Mouse (Mus musculus): Measurements from ENCODE around the gene Creb1. TPM values are rescaled to one million over a fixed set of nuclear protein-coding genes. Genes with fewer than 3 reads are reported as not detected.

Gene Creb1
- polyA plus RNA-seq, 1 experiment from 2014 or later = 29.0 TPM

DNA sequence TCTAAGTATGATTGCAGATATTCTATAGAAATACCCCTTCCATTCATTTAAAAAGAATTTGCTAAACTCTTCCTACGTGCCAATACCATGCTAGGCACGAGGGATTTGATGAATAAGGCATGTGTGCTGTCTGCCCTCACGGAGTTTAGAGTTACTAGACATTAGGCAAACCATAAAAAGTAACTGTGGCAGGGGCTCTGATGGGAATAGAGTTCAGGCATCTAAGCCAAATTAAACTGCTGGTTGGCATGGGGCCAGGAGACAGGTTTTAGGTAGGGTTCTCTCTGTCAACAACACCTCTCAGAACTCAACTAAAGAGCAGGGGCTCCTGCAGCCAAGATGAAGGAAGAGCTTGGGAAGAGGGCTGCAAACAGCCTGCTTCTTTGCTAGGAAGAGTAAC is 10.7 kb upstream of the Creb1 start:
- Histone ChIP-seq H3K4me1 (no peaks in the 10 kb centered on the region), H3K9me3 (replicated peaks) (no peaks in the 10 kb centered on the region), H3K9ac (no peak overlapping the region), H3K27ac (replicated peaks) (no peak overlapping the region), H3K36me3 (no peaks in the 10 kb centered on the region), H3K4me2 (replicated peaks) (no peak overlapping the region), H3K4me3 (replicated peaks) (no peak overlapping the region), H3K27me3 (no peaks in the 10 kb centered on the region)
- 39% methylated on average over 3 of the region's 3 CpGs for WGBS
- 0 out of 2 replicates have a peak, but pooled peaks have one; percentile 34 for ATAC-seq (ENCODE audit: insufficient number of reproducible peaks, low FRiP score, low TSS enrichment, low read depth)

DNA sequence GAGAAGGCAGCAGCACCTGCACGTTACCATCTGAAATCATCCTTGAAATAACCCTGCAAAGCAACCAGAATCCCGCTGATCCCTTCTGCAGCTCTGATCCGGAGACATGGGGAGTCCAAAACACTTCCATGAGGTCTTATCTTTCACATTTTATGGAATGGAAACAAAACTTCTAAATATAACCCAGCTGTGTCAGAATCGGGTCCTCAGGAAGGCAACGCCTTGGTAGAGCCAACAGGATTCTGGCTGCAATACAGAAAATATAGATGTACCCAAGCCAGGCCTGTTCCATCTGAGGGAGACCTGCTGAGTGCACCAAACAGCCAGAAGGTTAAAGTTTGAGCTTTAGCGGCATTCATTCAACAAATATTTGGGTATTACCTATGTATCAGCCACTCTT is 9.8 kb upstream of the Creb1 start:
- H3K4me1 ChIP-seq = no peaks in the 10 kb centered on the region
- H3K4me3 ChIP-seq (replicated peaks) = no peak overlapping the region
- WGBS = 76% methylated on average over 6 of the region's 6 CpGs
- no peaks in the 10 kb centered on the region for H3K27me3 ChIP-seq
- no peaks in the 10 kb centered on the region for H3K9me3 ChIP-seq (replicated peaks)
- H3K36me3 ChIP-seq = no peaks in the 10 kb centered on the region
- H3K4me2 ChIP-seq (replicated peaks) = no peak overlapping the region
- H3K27ac ChIP-seq (replicated peaks) = no peak overlapping the region
- ATAC-seq (ENCODE audit: insufficient number of reproducible peaks, low FRiP score, low TSS enrichment, low read depth) = no peak
- no peak overlapping the region for H3K9ac ChIP-seq

DNA sequence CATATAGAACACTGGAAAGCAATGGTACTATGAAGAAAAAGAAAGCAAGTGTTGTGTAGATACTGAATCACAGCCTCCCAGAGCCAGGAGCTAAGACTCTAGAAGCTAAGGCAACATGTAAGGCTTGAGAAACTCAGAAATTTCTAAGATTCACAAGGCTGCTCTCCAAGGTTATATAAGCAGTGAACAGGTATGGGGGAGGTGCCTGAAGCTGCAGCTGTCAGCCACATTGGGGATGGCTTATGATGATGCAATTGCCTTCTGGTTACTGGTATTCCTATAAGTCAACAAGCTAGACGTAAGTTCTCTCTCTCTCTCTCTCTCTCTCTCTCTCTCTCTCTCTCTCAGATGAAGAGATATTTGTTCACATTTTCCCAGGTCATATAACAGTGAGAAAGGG is 9.3 kb upstream of the Creb1 start:
- no peaks in the 10 kb centered on the region for H3K9me3 ChIP-seq (replicated peaks)
- no peaks in the 10 kb centered on the region for H3K27me3 ChIP-seq
- WGBS = 40% methylated on average over 1 of the region's 1 CpGs
- no peak overlapping the region for H3K4me3 ChIP-seq (replicated peaks)
- no peak overlapping the region for H3K4me2 ChIP-seq (replicated peaks)
- no peak overlapping the region for H3K27ac ChIP-seq (replicated peaks)
- H3K9ac ChIP-seq = no peak overlapping the region
- no peaks in the 10 kb centered on the region for H3K36me3 ChIP-seq
- no peak for ATAC-seq (ENCODE audit: insufficient number of reproducible peaks, low FRiP score, low TSS enrichment, low read depth)
- H3K4me1 ChIP-seq = no peaks in the 10 kb centered on the region

DNA sequence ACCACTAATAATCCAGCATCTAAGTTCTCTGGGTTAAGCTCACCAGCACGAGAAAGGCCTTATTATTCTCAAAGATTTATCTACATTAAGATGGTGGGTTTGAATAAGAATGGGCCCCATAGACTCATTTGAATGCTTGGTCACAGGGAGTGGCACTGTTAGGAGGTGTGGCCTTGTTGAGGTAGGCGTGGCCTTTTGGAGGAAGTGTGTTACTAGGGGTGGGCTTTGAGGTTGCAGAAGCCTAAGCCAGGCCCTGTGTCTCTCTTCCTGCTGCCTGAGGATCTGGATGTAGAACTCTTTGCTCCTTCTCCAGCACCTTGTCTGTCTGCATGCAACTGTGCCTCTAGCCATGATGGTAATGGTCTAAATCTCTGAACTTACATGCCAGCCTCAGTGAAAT is 7.8 kb upstream of the Creb1 start:
- Histone ChIP-seq H3K9me3 (replicated peaks) (no peaks in the 10 kb centered on the region), H3K27ac (replicated peaks) (no peak overlapping the region), H3K27me3 (no peaks in the 10 kb centered on the region), H3K4me2 (replicated peaks) (no peak overlapping the region), H3K9ac (no peak overlapping the region), H3K36me3 (no peaks in the 10 kb centered on the region), H3K4me1 (no peaks in the 10 kb centered on the region), H3K4me3 (replicated peaks) (no peak overlapping the region)
- no peak for ATAC-seq (ENCODE audit: insufficient number of reproducible peaks, low FRiP score, low TSS enrichment, low read depth)
- WGBS = 73% methylated on average over 2 of the region's 2 CpGs

DNA sequence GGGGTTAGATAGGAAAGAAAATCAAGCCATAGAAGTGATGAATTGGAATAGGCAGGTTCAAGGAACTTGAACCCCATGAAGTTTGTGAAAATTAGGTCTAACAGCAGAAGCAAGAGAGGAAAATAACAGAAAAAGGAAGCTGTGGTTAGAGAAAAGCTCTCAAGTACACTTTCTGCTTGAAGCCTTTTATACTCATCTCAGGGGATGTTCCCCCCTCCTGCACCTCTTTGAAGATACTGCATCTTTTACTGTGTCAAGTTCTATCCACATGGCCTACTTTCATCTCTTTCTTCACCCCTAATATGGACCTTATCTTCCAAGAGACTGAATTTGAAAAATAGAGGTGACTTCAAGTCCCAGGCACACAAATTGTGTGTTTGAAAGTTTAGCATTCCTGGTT is 4.8 kb upstream of the Creb1 start:
- Histone ChIP-seq H3K36me3 (no peaks in the 10 kb centered on the region), H3K4me1 (peaks cover 11% of the 10 kb centered on the region; the same call in 1 of the 2 replicates), H3K4me2 (replicated peaks) (no peak overlapping the region), H3K27ac (replicated peaks) (no peak overlapping the region), H3K27me3 (no peaks in the 10 kb centered on the region), H3K4me3 (replicated peaks) (no peak overlapping the region), H3K9ac (no peak overlapping the region), H3K9me3 (replicated peaks) (no peaks in the 10 kb centered on the region)
- ATAC-seq (ENCODE audit: insufficient number of reproducible peaks, low FRiP score, low TSS enrichment, low read depth) = no peak

DNA sequence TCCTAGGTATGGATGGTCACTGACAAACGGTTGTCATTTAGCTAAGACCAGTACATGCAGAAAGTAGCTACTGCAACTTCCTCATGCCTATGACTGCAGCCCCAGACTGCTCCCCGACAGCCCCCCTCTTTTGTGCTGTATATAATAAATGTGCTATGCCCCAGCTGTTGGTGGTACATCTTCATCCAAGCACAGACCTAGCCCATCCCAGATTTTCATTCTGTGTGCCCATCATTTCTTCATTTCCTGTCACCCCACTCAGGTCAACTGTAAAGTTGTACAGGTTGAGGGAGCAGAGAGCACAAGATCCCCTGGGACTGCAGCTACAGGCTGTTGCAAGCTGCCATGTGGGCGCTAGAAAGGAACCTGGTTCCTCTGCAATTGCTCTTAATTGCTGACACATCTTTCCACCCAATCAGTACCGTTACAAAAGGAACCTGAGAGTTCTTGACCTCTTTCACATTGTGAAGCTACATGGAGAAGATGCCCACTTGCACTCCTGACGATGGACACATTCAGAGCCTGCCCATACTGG is 2.6 kb upstream of the Creb1 start:
- Histone ChIP-seq H3K27ac (replicated peaks) (no peak overlapping the region), H3K4me1 (peaks cover 17% of the 10 kb centered on the region; the same call in 1 of the 2 replicates), H3K4me3 (replicated peaks) (no peak overlapping the region), H3K36me3 (no peaks in the 10 kb centered on the region), H3K9ac (no peak overlapping the region), H3K9me3 (replicated peaks) (no peaks in the 10 kb centered on the region), H3K27me3 (no peaks in the 10 kb centered on the region), H3K4me2 (replicated peaks) (no peak overlapping the region)
- WGBS = 84% methylated on average over 5 of the region's 5 CpGs
- no peak for ATAC-seq (ENCODE audit: insufficient number of reproducible peaks, low FRiP score, low TSS enrichment, low read depth)

DNA sequence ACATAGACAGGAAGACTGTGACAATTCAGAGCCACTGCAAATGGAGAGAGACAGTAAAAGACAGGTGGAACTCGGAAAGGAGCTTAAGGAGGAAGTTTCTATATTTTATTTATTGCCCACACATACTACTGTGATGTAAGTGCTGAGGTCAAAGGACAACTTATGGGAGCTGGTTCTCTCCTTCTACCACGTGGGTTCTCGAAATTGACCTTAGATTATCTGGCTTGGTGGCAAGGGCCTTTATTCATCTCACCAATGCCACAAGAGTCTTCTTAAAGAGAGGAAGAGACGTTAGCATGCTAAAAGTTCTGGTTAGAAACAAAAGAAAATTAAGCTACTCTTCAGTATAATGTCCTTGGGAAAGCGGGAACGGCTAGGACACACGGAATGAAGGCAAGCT is 897 bp upstream of the Creb1 start:
- ATAC-seq (ENCODE audit: insufficient number of reproducible peaks, low FRiP score, low TSS enrichment, low read depth) = no peak
- Histone ChIP-seq H3K9me3 (replicated peaks) (no peaks in the 10 kb centered on the region), H3K27me3 (no peaks in the 10 kb centered on the region), H3K4me1 (peaks cover 17% of the 10 kb centered on the region; the same call in 1 of the 2 replicates), H3K9ac (peak overlapping the region; percentile 97), H3K4me3 (replicated peaks) (peak overlapping the region; percentile 81), H3K27ac (replicated peaks) (peak overlapping the region; percentile 100; the same call in 1 of the 2 replicates), H3K4me2 (replicated peaks) (peak overlapping the region; percentile 85), H3K36me3 (no peaks in the 10 kb centered on the region)
- WGBS = 16% methylated on average over 7 of the region's 7 CpGs

DNA sequence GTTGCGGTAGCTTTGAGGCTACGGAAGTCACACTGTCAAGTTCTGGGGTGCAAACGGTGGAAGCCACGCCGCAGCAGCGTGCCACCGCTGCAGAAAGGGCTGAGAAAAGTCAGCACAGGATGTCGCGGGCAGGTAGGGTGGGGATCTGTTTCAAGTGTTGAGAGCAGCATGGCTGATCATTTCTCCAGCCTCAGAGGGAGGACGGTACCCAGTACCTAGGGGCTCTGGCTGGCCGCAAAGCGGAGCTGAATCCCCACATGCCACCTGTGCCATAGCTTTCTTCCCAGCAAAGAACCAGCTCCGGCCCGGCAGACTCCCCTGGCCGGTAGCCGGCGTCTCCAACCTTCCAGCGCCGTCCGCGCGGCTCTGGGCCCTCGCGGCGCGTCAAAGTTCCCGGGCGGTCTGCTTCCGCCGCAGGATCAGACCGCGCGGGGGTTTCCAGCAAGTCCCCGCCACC is 350 bp upstream of the Creb1 start:
- H3K27ac ChIP-seq (replicated peaks) = peak overlapping the region; percentile 100
- H3K9ac ChIP-seq = peak overlapping the region; percentile 97
- peak overlapping the region; percentile 85 for H3K4me2 ChIP-seq (replicated peaks)
- H3K4me3 ChIP-seq (replicated peaks) = peak overlapping the region; percentile 81
- ATAC-seq (ENCODE audit: insufficient number of reproducible peaks, low FRiP score, low TSS enrichment, low read depth) = peak; percentile 78
- H3K9me3 ChIP-seq (replicated peaks) = no peaks in the 10 kb centered on the region
- 0% methylated on average over 34 of the region's 34 CpGs for WGBS
- H3K36me3 ChIP-seq = no peaks in the 10 kb centered on the region
- H3K27me3 ChIP-seq = no peaks in the 10 kb centered on the region
- peaks cover 17% of the 10 kb centered on the region; the same call in 1 of the 2 replicates for H3K4me1 ChIP-seq

DNA sequence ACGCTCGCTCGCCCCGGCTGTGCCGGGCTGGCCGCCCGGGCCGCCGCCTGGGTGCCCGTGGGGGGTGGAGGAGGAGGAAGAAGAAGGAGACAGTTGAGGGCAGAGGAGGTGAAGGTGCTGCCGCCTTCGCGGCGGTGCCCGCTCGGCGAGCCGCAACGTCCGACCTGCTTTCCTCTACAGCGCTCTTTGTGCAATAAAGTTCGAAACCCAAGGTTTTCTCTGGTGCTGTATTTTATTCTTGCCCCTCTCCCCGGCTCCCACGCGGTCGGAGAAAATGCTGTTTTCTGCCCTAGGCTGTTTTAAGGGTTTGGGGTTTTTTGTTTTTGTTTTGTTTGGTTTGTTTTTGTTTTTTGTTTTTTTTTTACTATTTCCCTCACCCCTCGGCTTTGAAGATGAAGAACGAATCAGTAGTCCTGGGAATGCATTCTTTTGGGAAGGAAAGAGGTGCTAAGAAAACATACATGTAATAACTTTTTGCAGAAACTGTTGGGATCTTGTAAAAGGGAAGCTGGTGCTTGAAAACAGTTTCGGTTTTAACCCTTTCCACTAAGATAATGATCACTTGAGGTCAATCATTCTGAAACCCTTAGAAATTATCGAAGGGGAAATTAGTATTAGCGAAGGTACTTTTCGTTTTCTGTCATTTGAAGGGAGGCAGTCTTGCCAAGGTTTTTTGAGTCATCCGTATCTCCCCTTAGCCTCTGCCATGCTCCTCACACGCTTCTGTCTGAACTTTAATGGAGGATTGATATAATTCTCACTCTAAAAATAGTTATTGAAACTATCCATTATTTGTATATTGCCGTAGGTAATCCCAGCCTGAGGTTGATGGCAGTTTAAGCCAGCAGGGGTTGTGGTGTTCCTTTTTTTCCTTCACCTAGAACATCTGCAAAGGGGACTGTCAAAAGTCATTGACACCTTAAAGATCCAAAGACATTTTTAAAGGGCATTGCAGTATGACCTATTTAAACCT is 1.3 kb downstream of the Creb1 start:
- H3K4me1 ChIP-seq = peaks cover 17% of the 10 kb centered on the region; the same call in 1 of the 2 replicates
- no peak for ATAC-seq (ENCODE audit: insufficient number of reproducible peaks, low FRiP score, low TSS enrichment, low read depth)
- H3K4me2 ChIP-seq (replicated peaks) = peak overlapping the region; percentile 51
- H3K4me3 ChIP-seq (replicated peaks) = peak overlapping the region; percentile 81
- no peaks in the 10 kb centered on the region for H3K9me3 ChIP-seq (replicated peaks)
- peak overlapping the region; percentile 100 for H3K27ac ChIP-seq (replicated peaks)
- no peaks in the 10 kb centered on the region for H3K36me3 ChIP-seq
- H3K27me3 ChIP-seq = no peaks in the 10 kb centered on the region
- peak overlapping the region; percentile 97 for H3K9ac ChIP-seq
- WGBS = under 1% methylated on average over 33 of the region's 35 CpGs

DNA sequence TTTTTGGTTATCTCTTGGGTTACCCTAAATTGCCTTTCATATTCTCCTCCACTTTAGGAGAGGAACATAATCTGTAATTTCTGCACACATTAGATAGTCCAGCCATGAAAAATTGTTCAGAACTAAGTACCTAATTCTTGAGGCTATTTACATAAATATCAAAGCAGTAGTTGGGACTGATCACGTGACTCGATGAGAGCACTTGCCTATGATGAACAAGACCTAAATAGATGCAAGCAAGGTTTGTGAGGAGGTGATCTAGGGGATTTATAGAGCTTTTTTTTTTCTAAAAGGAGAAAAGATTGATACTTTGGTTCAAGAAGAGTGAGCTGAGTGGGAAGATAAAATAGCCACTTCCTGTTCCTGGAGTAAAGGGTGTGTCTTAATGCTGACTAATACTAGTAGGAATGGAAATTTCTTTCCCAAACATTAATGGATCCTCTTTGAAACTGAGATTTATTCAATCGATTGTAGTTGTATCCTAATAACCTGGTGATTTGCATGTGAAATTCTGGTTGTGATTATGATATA is 6.5 kb downstream of the Creb1 start:
- Histone ChIP-seq H3K4me3 (replicated peaks) (no peak overlapping the region), H3K27ac (replicated peaks) (no peak overlapping the region), H3K9ac (no peak overlapping the region), H3K9me3 (replicated peaks) (no peaks in the 10 kb centered on the region), H3K4me1 (peaks cover 6% of the 10 kb centered on the region; the same call in 1 of the 2 replicates), H3K4me2 (replicated peaks) (no peak overlapping the region), H3K27me3 (no peaks in the 10 kb centered on the region), H3K36me3 (0 out of 2 replicates have a peak, but pooled peaks cover 2% of the 10 kb centered on the region)
- 89% methylated on average over 3 of the region's 3 CpGs for WGBS
- ATAC-seq (ENCODE audit: insufficient number of reproducible peaks, low FRiP score, low TSS enrichment, low read depth) = no peak

DNA sequence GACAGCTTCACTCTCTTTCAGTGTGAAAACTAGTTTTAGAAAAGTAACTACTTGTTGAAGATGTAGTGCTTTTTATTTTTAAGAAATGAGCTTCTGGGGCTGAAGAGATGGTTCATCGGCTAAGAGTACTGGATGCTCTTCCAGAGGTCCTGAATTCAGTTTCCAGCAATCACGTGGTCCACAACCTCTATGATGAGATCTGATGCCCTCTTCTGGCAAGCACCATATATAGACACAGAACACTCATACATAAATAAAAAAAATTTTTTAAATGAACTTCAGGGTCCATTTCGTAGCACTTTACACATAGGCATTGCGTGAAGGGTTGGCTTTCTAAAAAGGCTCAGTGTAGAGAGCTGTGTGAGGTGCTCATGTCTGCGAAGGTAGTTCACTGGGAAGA is 11.3 kb downstream of the Creb1 start:
- Histone ChIP-seq H3K4me1 (no peaks in the 10 kb centered on the region), H3K27me3 (no peaks in the 10 kb centered on the region), H3K9me3 (replicated peaks) (no peaks in the 10 kb centered on the region), H3K4me2 (replicated peaks) (no peak overlapping the region), H3K9ac (no peak overlapping the region), H3K4me3 (replicated peaks) (no peak overlapping the region), H3K36me3 (0 out of 2 replicates have a peak, but pooled peaks cover 5% of the 10 kb centered on the region), H3K27ac (replicated peaks) (no peak overlapping the region)
- ATAC-seq (ENCODE audit: insufficient number of reproducible peaks, low FRiP score, low TSS enrichment, low read depth) = no peak
- 82% methylated on average over 5 of the region's 5 CpGs for WGBS

Measured in embryonic facial prominence, embryonic 15.5 days (tissue).